Mouse (Mus musculus): Measurements from ENCODE around the gene Eapp. TPM values are rescaled to one million over a fixed set of nuclear protein-coding genes. Genes with fewer than 3 reads are reported as not detected.
"Not testable (repeated sequence)": the region's sequence is repeated elsewhere in the genome, so short reads cannot be mapped to it uniquely, and the experiment has no call there.

Eapp gene
- polyA plus RNA-seq, 1 experiment from 2014 or later: 82.0 TPM

- Histone ChIP-seq H3K4me3 (no peak overlapping the region), H3K27ac (no peak overlapping the region), H3K27me3 (replicated peaks) (no peaks in the 10 kb centered on the region), H3K36me3 (replicated peaks) (peaks cover 4% of the 10 kb centered on the region; the same call in 1 of the 2 replicates), H3K9me3 (no peaks in the 10 kb centered on the region), H3K4me2 (no peak overlapping the region), H3K9ac (no peak overlapping the region), H3K4me1 (no peaks in the 10 kb centered on the region)
- no peak for ATAC-seq (replicated peaks)
- WGBS: 77% methylated on average over 6 of the region's 6 CpGs
Observed at GRCm38 (mm10) chr12:54665526-54665925, 30.2 kb downstream of the Eapp start.

GRCm38 (mm10) chr12:54661470-54661869 lies 34.2 kb downstream of the Eapp start:
- not testable (repeated sequence) for H3K9me3 ChIP-seq; H3K4me2 ChIP-seq; H3K4me1 ChIP-seq; H3K36me3 ChIP-seq (replicated peaks); H3K27ac ChIP-seq; H3K4me3 ChIP-seq; H3K9ac ChIP-seq; ATAC-seq (replicated peaks); H3K27me3 ChIP-seq (replicated peaks)
- 76% methylated on average over 5 of the region's 5 CpGs for WGBS

- no peak overlapping the region for H3K9ac ChIP-seq
Observed at GRCm38 (mm10) chr12:54659901-54660300, 35.8 kb downstream of the Eapp start.

GRCm38 (mm10) chr12:54658425-54659092 lies 37.1 kb downstream of the Eapp start:
- H3K27me3 ChIP-seq (replicated peaks): no peaks in the 10 kb centered on the region
- 85% methylated on average over 7 of the region's 7 CpGs for WGBS
- no peak overlapping the region for H3K4me3 ChIP-seq
- no peak overlapping the region for H3K9ac ChIP-seq
- no peak overlapping the region for H3K27ac ChIP-seq
- peaks cover 18% of the 10 kb centered on the region for H3K4me1 ChIP-seq
- H3K4me2 ChIP-seq: no peak overlapping the region
- ATAC-seq (replicated peaks): no peak
- no peaks in the 10 kb centered on the region for H3K36me3 ChIP-seq (replicated peaks)
- no peaks in the 10 kb centered on the region for H3K9me3 ChIP-seq

More at GRCm38 (mm10) chr12:54659901-54660300, 35.8 kb downstream of the Eapp start:
- Histone ChIP-seq H3K4me2 (no peak overlapping the region), H3K9me3 (no peaks in the 10 kb centered on the region), H3K27ac (no peak overlapping the region), H3K4me1 (peaks cover 6% of the 10 kb centered on the region), H3K27me3 (replicated peaks) (no peaks in the 10 kb centered on the region), H3K36me3 (replicated peaks) (no peaks in the 10 kb centered on the region), H3K4me3 (no peak overlapping the region)
- no peak for ATAC-seq (replicated peaks)
- 91% methylated on average over 3 of the region's 3 CpGs for WGBS

GRCm38 (mm10) chr12:54657951-54658350 lies 37.7 kb downstream of the Eapp start:
- no peak for ATAC-seq (replicated peaks)
- Histone ChIP-seq H3K27me3 (replicated peaks) (no peaks in the 10 kb centered on the region), H3K9me3 (no peaks in the 10 kb centered on the region), H3K36me3 (replicated peaks) (no peaks in the 10 kb centered on the region), H3K4me3 (no peak overlapping the region), H3K4me2 (no peak overlapping the region), H3K9ac (no peak overlapping the region), H3K27ac (no peak overlapping the region), H3K4me1 (peaks cover 19% of the 10 kb centered on the region)
- WGBS: 95% methylated on average over 5 of the region's 5 CpGs

GRCm38 (mm10) chr12:54657226-54657625 lies 38.5 kb downstream of the Eapp start:
- no peak overlapping the region for H3K9ac ChIP-seq
- WGBS: 56% methylated on average over 2 of the region's 2 CpGs

GRCm38 (mm10) chr12:54656396-54657171 lies 39.1 kb downstream of the Eapp start, which contains the start of gene Sptssa:
Gene Sptssa, minus strand, starts transcription at chr12:54656573.
- peak within 1 kb of the TSS; percentile 82 for H3K27ac ChIP-seq
- peak within 1 kb of the TSS; percentile 67 for H3K9ac ChIP-seq
- H3K9me3 ChIP-seq: no peaks in the 10 kb centered on the region
- ATAC-seq (replicated peaks): peak; percentile 99
- no peaks in the 10 kb centered on the region for H3K27me3 ChIP-seq (replicated peaks)
- peaks cover 26% of the 10 kb centered on the region for H3K4me1 ChIP-seq
- H3K36me3 ChIP-seq (replicated peaks): no peaks in the 10 kb centered on the region
- 8% methylated on average over 53 of the region's 53 CpGs for WGBS
- H3K4me3 ChIP-seq: peak within 1 kb of the TSS; percentile 74
- peak within 1 kb of the TSS; percentile 65 for H3K4me2 ChIP-seq

More at GRCm38 (mm10) chr12:54657226-54657625, 38.5 kb downstream of the Eapp start:
- no peak; the same call in 1 of the 2 replicates for ATAC-seq (replicated peaks)
- no peaks in the 10 kb centered on the region for H3K36me3 ChIP-seq (replicated peaks)
- H3K4me1 ChIP-seq: peaks cover 25% of the 10 kb centered on the region
- peak overlapping the region; percentile 74; the same call in 1 of the 2 replicates for H3K4me3 ChIP-seq
- no peak overlapping the region for H3K27ac ChIP-seq
- H3K9me3 ChIP-seq: no peaks in the 10 kb centered on the region
- no peaks in the 10 kb centered on the region for H3K27me3 ChIP-seq (replicated peaks)
- peak overlapping the region; percentile 65 for H3K4me2 ChIP-seq

- H3K36me3 ChIP-seq (replicated peaks): no peaks in the 10 kb centered on the region
- ATAC-seq (replicated peaks): peak; percentile 60
- peak overlapping the region; percentile 67 for H3K9ac ChIP-seq
- no peaks in the 10 kb centered on the region for H3K9me3 ChIP-seq
- peak overlapping the region; percentile 74 for H3K4me3 ChIP-seq
- peaks cover 26% of the 10 kb centered on the region for H3K4me1 ChIP-seq
- peak overlapping the region; percentile 65 for H3K4me2 ChIP-seq
- H3K27ac ChIP-seq: peak overlapping the region; percentile 82
- no peaks in the 10 kb centered on the region for H3K27me3 ChIP-seq (replicated peaks)
- WGBS: under 1% methylated on average over 22 of the region's 22 CpGs
Observed at GRCm38 (mm10) chr12:54656039-54656395, 39.7 kb downstream of the Eapp start.

GRCm38 (mm10) chr12:54655292-54656038 lies 40.2 kb downstream of the Eapp start:
- Histone ChIP-seq H3K27ac (peak overlapping the region; percentile 82), H3K27me3 (replicated peaks) (no peaks in the 10 kb centered on the region), H3K4me2 (peak overlapping the region; percentile 65), H3K4me3 (peak overlapping the region; percentile 74), H3K9me3 (no peaks in the 10 kb centered on the region), H3K36me3 (replicated peaks) (no peaks in the 10 kb centered on the region), H3K4me1 (peaks cover 26% of the 10 kb centered on the region), H3K9ac (peak overlapping the region; percentile 67)
- no peak for ATAC-seq (replicated peaks)
- WGBS: 25% methylated on average over 16 of the region's 16 CpGs

- no peak overlapping the region for H3K9ac ChIP-seq
- peaks cover 26% of the 10 kb centered on the region for H3K4me1 ChIP-seq
- no peak overlapping the region for H3K27ac ChIP-seq
- peak overlapping the region; percentile 74; the same call in 1 of the 2 replicates for H3K4me3 ChIP-seq
- ATAC-seq (replicated peaks): no peak
- H3K27me3 ChIP-seq (replicated peaks): no peaks in the 10 kb centered on the region
- no peaks in the 10 kb centered on the region for H3K9me3 ChIP-seq
- H3K4me2 ChIP-seq: peak overlapping the region; percentile 65
- 84% methylated on average over 1 of the region's 1 CpGs for WGBS
- no peaks in the 10 kb centered on the region for H3K36me3 ChIP-seq (replicated peaks)
Observed at GRCm38 (mm10) chr12:54654741-54655140, 41.0 kb downstream of the Eapp start.

- H3K4me3 ChIP-seq: no peak overlapping the region
- peaks cover 26% of the 10 kb centered on the region for H3K4me1 ChIP-seq
- H3K4me2 ChIP-seq: no peak overlapping the region
- no peak overlapping the region for H3K9ac ChIP-seq
- WGBS: 83% methylated on average over 4 of the region's 4 CpGs
- no peaks in the 10 kb centered on the region for H3K9me3 ChIP-seq
- ATAC-seq (replicated peaks): no peak
- no peaks in the 10 kb centered on the region for H3K36me3 ChIP-seq (replicated peaks)
- H3K27ac ChIP-seq: no peak overlapping the region
- no peaks in the 10 kb centered on the region for H3K27me3 ChIP-seq (replicated peaks)
Observed at GRCm38 (mm10) chr12:54654141-54654540, 41.6 kb downstream of the Eapp start.

GRCm38 (mm10) chr12:54652346-54652745 lies 43.4 kb downstream of the Eapp start:
- H3K27me3 ChIP-seq (replicated peaks): no peaks in the 10 kb centered on the region
- WGBS: 90% methylated on average over 12 of the region's 12 CpGs
- no peaks in the 10 kb centered on the region for H3K9me3 ChIP-seq
- no peak overlapping the region for H3K4me3 ChIP-seq
- 0 out of 2 replicates have a peak, but pooled peaks cover 3% of the 10 kb centered on the region for H3K36me3 ChIP-seq (replicated peaks)
- no peak overlapping the region for H3K9ac ChIP-seq
- peaks cover 26% of the 10 kb centered on the region for H3K4me1 ChIP-seq
- H3K4me2 ChIP-seq: no peak overlapping the region
- H3K27ac ChIP-seq: no peak overlapping the region
- no peak for ATAC-seq (replicated peaks)
